Mouse (Mus musculus): ENCODE measurements around the gene Serpina3k.

DNA sequence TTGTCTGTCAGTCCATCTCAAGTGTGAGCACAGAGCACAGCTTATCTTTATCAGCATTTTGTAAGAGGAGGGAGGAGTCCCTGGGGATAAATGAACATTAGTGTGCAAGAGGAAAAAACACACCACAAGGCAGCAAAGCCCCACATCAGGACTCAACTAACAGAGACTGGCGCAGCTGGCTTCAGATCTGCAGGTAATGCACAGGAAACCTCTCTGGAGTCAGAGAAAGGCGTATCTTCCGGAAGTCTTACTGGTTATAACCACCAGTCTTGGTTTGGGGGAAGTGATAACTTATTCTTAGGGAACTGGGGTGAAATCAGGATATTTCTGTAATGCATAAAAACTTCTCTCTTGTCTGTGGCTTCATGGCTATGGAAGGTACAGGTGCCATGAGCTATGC lies 17.7 kb downstream of the Serpina3k start:
- TF ChIP-seq EP300 (IDR thresholded peaks at IDR 0.05) = no peak
- TF ChIP-seq CTCF (IDR thresholded peaks at IDR 0.05) = no peak
